In the genomic region with DNA sequence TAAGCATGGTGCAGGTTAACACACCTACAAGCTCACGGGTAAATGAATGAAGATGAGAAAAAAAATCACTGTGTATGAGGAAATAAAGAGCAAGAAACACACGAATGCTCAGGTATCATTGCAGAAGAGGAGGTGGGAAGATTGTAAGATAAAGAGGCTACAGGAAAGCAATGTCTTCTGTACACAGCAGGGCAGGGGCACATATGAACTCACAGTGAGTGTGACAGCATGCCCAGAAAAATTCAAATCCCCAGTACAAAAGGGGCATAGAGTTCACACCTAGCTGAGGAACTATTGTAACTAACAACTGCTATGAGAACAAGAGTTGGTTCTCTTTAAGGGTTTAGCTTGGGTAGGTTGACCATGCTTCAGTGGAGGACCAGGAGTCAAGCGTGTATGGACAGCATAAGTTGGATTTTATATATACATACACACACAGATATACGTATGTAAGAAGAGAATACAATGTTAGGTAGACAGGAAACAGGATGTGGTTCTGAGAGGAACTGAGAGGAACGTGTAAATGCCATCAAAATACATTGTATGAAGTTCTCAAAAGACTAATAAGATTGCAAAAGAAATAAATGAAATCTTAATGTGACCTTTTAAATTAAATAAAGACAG, we compare ENCODE assay signal across 16 mouse cellular contexts.
"Had no signal": no experiment of that assay in that cellular context is flagged by ENCODE, and none has a peak within 500 bp of the region (broad histone marks: within the 10 kb centered on the region; RNA-seq: fewer than 3 reads in every experiment).

No protein-coding gene starts in this region.

- H3K4me1 ChIP-seq: intestine, embryonic 15.5 days; kidney, embryonic 15.5 days; limb, embryonic 15.5 days; liver, embryonic 12.5 days; midbrain, embryonic 10.5 days; neural tube, embryonic 13.5 days; stomach, embryonic 15.5 days had no signal

- ATAC-seq: intestine, embryonic 15.5 days; liver, embryonic 12.5 days; midbrain, embryonic 15.5 days had no signal

- H3K9me3 ChIP-seq: intestine, embryonic 15.5 days; kidney, embryonic 15.5 days; limb, embryonic 15.5 days; liver, embryonic 12.5 days; midbrain, embryonic 10.5 days; midbrain, embryonic 15.5 days; neural tube, embryonic 13.5 days; stomach, embryonic 15.5 days had no signal

- DNase-seq: kidney, adult 2 months; kidney, postnatal 25 days; lung, embryonic 14.5 days; lung, postnatal 10 days; lung, postnatal 4 days; right cerebral cortex, adult 18-20 months; right cerebral cortex, postnatal 25 days had no signal

- H3K27me3 ChIP-seq: intestine, embryonic 15.5 days; kidney, embryonic 15.5 days; limb, embryonic 15.5 days; liver, embryonic 12.5 days; midbrain, embryonic 15.5 days; neural tube, embryonic 13.5 days; stomach, embryonic 15.5 days had no signal

- H3K36me3 ChIP-seq: intestine, embryonic 15.5 days; kidney, embryonic 15.5 days; limb, embryonic 15.5 days; liver, embryonic 12.5 days; midbrain, embryonic 10.5 days; midbrain, embryonic 15.5 days; neural tube, embryonic 13.5 days; stomach, embryonic 15.5 days had no signal

- H3K27ac ChIP-seq: intestine, embryonic 15.5 days; kidney, embryonic 15.5 days; left cerebral cortex, adult 2 months; limb, embryonic 15.5 days; liver, embryonic 12.5 days; midbrain, embryonic 10.5 days; midbrain, embryonic 15.5 days; neural tube, embryonic 13.5 days; stomach, embryonic 15.5 days had no signal

- H3K9ac ChIP-seq: intestine, embryonic 15.5 days; kidney, embryonic 15.5 days; limb, embryonic 15.5 days; liver, embryonic 12.5 days; lung, embryonic 14.5 days; midbrain, embryonic 15.5 days; neural tube, embryonic 13.5 days; stomach, embryonic 15.5 days had no signal

- H3K4me2 ChIP-seq: intestine, embryonic 15.5 days; kidney, embryonic 15.5 days; limb, embryonic 15.5 days; liver, embryonic 12.5 days; lung, embryonic 14.5 days; midbrain, embryonic 15.5 days; neural tube, embryonic 13.5 days; stomach, embryonic 15.5 days had no signal

- H3K4me3 ChIP-seq: intestine, embryonic 15.5 days; kidney, embryonic 15.5 days; left cerebral cortex, adult 2 months; limb, embryonic 15.5 days; liver, embryonic 12.5 days; midbrain, embryonic 10.5 days; midbrain, embryonic 15.5 days; neural tube, embryonic 13.5 days; stomach, embryonic 15.5 days had no signal
